Mouse (Mus musculus): ENCODE results near the gene Cep85l.

The Cep85l gene

GRCm38 (mm10) chr10:53394923-53395629 is 15.3 kb upstream of the Cep85l start:
- no peak for DNase-seq (ENCODE audit: low spot score)

DNA sequence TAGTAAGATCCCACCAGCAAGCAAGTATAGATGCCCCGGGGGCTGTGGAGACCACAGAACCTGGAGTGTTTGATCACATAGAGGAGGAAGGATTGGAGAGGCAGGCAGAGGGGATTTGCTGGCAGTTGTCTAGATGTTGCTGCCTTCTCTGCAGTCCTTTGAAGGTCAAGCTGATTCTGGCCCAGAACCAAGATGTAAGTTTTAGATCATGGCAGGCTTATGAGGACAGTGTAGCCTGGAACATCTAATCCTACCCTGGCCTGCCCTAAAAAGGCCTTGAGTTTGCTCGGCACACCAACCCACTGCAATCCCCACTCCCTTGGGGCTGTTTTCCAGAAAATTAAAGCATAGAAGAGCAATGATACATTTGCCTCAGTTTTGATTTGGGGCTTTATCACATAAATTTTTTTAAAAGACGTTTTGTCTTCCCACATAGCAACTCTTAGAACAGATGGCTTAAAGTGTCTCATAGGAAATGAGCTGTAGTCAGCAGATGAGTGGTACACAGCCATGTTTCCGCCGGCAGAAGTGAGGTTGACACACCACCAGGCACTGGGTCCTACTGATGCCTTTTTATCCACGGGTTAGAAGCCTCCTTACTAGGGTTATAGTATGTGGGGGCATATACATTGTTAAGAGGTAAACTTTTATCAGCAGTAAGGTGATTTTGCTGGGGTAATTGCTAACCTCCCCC is 8.6 kb upstream of the Cep85l start:
- DNase-seq (ENCODE audit: low spot score) = no peak

GRCm38 (mm10) chr10:53385438-53385837 is 5.7 kb upstream of the Cep85l start:
- DNase-seq (ENCODE audit: low spot score) = no peak

DNA sequence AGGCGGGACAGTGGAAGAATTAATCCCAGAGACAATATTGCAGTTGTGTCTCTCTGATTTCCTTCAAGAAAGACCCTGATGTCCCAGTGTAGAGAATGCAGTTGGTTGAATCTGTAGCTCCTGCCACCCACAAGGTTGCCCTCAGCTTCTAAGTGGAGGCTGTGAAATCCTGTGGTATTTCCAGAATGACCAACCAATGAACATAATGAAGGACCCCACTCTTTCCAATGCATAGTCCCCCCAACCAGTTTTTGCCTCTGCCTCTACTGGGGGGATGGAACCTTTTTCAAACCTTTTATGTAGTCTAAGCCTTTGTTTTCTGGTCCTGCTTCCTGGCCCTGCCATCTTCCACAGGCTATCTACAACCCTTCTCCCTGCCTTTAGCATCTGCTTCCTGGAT is 5.1 kb upstream of the Cep85l start:
- DNase-seq (ENCODE audit: low spot score) = no peak

DNA sequence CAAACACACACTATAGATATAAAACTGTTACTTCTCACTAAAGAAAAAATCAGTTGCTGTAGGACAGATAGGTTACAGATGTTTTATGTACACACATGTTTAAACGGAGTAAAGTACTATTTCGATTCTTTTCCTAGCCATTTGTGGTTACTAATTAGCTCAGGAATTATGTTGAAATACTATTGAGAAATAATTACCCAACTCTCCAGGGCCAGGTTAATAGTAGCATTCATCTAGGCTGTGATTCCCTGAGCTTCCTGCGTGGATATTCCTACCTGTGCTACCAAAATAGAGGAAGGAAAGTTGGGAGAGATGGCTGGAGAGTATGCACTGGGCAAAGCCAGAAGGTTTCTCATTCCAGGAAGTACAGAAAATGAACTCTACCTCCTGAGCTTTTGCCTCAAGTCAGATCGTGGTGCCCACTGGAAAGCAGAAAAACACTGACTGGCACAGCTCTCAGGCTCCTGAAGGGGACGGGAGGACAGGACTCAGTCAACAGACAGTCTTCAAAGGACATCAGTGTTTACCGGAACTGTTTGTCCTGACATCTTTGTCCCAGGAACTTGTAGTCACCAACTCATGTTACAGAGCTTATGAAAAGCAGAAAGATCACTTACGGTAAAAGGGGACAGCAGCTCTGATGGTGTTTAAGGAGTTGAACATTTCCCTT is 3.1 kb upstream of the Cep85l start:
- no peak for DNase-seq (ENCODE audit: low spot score)

- DNase-seq (ENCODE audit: low spot score) = peak; percentile 71
Measured at GRCm38 (mm10) chr10:53378981-53379708, 602 bp downstream of the Cep85l start.

DNA sequence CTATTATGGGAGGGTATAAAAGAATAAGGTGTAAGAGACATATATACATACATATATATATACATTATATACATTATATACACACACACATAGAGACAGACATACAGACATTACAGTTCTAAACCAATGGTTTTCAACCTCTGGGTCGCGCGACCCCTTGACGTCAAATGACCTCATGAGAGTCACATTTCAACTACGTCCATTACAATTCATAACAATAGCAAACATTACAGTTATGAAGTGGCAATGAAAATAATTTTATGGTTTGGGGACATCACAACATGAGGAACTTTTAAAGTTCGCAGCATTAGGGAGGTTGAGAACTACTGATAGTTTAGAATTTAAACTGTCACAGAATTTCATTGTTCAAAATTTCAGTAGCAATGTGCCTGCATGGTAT is 1.5 kb downstream of the Cep85l start:
- no peak for DNase-seq (ENCODE audit: low spot score)

GRCm38 (mm10) chr10:53377096-53377495 is 2.7 kb downstream of the Cep85l start:
- DNase-seq (ENCODE audit: low spot score) = no peak

- DNase-seq (ENCODE audit: low spot score) = no peak
Measured at GRCm38 (mm10) chr10:53373885-53374578, 5.7 kb downstream of the Cep85l start.

- no peak for DNase-seq (ENCODE audit: low spot score)
Measured at GRCm38 (mm10) chr10:53367265-53367664, 12.5 kb downstream of the Cep85l start.

GRCm38 (mm10) chr10:53364311-53364710 is 15.4 kb downstream of the Cep85l start:
- DNase-seq (ENCODE audit: low spot score) = no peak

- DNase-seq (ENCODE audit: low spot score) = no peak
Measured at GRCm38 (mm10) chr10:53359016-53359415, 20.7 kb downstream of the Cep85l start.

DNA sequence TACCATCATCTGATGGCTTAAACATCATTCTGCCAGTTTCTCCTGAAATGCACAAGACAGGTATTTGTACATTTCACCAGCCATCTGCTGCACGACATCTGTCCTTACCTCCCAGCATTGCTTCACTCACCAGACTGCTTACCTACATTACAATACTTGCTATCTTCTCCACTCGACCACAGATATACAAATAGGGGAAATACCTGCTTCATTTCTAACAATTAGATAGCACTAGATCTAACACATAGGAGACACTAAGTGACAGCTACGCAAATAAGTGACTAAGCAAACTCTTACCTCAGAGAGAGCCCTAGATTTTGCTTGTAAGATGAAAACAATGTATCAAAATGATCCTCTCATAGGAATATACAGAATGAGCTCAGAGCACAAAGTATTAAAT is 26.1 kb downstream of the Cep85l start:
- DNase-seq (ENCODE audit: low spot score) = no peak

DNA sequence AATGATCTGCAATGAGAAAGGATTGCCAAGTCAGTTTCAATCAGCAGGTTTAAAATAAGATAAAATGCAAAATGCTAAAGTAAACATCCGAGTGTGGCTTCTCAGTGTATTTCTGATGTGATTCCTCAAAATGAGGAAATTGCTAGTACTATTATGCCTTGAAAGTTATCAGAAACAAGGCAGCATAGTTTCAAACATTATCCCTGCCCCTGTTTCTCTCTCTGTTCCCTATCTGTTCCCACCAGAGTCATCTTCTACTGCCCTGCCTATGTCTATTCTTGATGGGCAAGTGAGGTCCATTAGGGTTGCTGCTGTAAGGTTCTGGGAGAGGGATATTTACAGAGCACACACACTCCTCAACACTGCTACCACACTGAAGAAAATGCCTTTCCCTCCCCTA is 30.5 kb downstream of the Cep85l start:
- DNase-seq (ENCODE audit: low spot score) = no peak

- peak; percentile 86 for DNase-seq (ENCODE audit: low spot score)
Measured at GRCm38 (mm10) chr10:53347787-53348755, 31.7 kb downstream of the Cep85l start.

DNA sequence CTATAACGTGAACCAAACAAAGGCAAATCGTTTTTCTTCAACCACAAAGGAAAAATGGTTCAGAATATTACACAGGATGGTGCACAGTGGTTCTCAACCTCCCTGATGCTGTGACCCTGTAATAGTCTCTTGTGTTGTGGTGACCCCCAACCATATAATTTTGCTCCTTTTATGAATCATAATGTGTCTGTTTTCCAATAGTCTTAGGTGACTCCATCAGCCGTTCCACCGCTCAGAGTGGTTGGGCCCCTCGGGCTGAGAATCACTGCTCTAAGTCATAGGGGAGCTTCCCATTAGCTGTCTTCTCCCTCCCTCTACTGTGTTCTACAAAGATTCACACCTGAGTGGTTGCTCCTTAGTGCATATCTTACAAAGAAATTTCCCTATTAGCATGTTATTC is 32.8 kb downstream of the Cep85l start:
- DNase-seq (ENCODE audit: low spot score) = no peak

DNA sequence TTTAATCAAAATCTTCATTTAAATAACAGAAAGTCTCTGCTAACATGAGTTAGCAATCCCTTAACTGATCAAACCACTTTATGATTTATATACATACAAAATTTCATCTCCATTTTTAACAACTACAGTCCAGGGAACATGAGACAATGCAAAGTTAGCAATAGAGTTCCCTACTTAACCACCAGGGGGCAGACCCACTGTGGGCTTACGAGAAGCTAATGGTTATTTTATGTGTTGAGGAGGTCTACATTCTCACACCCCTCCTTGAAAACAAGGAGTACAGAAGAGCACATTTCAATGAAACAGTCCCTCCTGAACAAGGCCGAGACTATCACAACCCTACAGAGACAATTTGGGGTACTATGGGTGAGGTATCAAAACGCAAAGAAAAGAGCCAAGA is 33.2 kb downstream of the Cep85l start:
- peak; percentile 78 for DNase-seq (ENCODE audit: low spot score)

- no peak for DNase-seq (ENCODE audit: low spot score)
Measured at GRCm38 (mm10) chr10:53345508-53345907, 34.2 kb downstream of the Cep85l start.

DNA sequence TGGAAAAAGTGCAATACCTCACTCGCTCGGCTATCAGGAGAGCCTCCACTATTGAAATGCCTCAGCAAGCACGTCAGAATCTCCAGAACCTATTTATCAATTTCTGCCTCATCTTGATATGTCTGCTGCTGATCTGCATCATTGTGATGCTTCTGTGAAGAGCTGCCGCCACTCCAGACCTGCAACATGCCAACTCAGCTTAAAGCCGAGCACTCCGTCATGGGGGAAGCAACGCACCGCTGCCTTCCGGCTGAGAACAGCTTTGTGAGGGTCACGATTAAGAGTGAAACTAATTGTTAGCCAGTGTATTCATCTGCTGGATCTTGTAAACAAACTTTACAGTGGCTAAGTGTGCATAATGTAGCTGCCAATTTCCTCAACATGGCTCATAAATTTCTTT is 35.9 kb downstream of the Cep85l start:
- DNase-seq (ENCODE audit: low spot score) = no peak

GRCm38 (mm10) chr10:53343384-53343783 is 36.4 kb downstream of the Cep85l start:
- DNase-seq (ENCODE audit: low spot score) = no peak

All from retina, embryonic 14.5 days (tissue).